Mouse (Mus musculus) left cerebral cortex, adult 9 months (tissue): ENCODE measurements around the gene Brms1l.

ENCODE experiments used
- DNase-seq, 2 experiments: peaks; one replicate each; pipeline ENCODE4 v3.0.0; 2022; ENCODE audit warnings: low spot score in 2 of 2

The Brms1l gene

DNA sequence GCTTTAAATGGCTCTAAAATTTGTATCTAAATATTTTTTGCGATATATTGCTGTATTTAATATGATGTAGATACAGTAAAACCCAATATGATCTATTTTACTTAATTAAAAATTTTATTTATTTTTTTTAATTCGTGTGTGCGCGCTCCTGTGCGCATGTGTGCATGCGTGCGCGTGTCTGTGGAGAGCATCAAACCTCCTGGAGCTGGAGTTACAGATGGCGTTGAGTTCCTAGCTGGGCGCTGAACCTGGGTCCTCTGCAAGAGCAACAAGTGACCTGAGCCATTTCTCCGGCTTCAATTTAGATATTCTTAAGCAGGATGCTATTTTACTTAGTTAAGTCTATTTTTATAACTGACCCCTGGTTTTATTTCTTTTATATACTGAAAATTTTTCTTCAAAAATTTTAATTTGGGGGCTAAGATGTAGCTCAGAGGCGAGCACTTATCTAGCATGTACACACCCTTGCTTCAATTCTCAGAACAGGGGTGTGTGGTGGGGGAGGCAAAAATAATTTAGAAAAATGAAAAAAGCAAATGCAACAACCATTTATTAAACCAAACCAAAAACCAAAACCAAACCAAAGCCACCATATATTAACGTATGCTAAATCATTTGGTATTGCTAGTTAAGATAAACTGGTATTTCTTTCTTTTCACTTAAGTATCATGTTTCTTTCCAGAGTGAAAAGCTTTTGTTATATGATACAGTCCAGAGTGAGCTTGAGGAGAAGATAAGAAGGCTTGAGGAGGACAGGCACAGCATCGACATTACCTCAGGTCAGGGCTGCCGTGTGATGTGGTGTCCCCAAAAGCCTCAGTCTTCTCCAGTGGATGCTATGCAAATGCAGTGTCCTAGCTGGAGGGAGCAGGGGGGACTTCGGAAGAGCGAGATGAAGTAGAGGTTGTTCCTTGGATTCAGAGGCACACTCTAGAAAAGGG lies 23.6 kb downstream of the Brms1l start:
- no peak for DNase-seq

DNA sequence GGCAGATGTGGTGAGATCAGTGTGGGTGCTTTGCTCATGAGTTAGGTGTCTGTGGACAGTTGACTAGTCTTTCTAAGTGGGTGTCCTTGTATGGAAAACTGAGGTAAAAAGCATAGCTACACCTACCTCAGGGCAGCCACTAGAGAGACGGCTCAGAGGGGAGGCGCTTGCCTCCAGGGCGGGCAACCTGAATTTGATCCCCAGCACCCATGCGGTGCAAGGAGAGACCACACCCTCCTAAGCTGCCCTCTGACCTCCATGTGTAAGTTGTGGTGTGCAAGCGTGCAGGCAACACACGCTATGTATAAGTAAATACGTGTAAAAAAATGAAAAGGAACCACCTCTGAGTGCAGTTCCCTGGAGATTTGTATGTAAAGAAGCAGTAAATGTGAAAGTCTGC lies 24.5 kb downstream of the Brms1l start:
- no peak for DNase-seq

DNA sequence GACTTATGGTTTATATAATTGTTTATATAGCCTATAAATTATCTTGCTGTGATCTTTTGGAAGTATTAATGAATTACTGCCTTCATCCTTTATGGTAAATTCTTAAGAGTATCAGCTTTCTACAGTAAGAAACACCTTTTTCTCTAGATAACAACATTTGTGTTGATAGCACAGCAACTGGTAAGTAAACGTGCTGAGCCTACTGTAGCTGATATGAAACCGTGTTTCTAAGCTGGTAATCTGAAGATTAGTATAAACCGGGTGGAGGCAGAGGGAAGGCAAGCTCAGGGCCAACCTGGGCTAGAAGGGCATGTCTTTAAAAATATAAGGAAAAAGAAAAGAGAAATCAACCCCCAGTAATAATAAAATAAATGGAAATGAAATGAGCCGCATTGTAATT lies 31.6 kb downstream of the Brms1l start:
- DNase-seq: no peak

DNA sequence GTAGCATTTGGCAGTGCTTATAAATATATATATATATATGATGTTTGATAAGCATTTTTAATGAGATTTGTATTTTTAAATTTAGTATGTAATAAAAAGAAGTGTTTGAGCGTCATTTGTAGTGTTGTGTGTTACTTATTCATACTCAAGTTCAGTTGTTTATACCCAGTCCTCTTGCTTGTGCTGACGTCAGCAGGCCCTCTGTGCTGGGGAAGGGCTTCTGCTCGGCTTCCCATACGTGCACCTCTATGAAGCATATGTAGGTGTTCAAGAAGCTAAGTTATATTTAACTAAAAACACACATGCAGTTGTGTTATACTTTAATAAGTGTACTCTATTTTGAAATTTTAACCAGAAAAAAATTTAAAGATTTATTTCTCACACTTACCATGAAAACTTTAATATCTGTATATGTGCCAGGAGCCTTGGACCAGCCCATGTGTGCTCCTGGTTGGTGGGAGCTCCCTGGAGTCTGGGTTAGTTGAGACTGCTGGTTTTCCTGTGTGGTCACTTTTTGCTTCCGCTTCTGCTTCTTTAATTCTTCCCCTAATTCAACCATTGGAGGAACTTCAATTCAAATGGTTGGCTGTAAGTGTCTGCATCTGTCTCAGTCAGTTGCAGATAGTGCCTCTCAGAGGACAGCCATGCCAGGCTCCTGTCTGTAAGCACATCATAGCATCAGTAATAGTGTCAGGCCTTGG lies 33.6 kb downstream of the Brms1l start:
- no peak for DNase-seq

DNA sequence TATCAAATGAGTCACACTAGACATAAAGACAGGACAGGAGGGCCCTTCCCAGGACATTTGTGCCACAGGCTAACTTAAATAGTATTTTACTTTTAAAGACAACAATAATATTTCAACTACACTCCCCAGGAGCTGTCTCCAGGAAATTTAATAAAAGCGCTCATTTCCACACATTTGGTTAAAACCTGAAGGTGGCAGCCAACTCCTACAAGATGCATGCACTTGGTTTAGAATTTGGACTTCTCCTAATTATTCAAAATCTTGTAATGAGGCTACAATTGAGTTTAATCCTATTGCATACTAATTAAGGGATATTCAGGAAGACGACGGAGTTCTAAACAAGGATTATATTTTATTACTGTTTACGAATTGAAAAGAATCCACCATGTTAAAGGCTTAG lies 49.3 kb downstream of the Brms1l start:
- DNase-seq: no peak

DNA sequence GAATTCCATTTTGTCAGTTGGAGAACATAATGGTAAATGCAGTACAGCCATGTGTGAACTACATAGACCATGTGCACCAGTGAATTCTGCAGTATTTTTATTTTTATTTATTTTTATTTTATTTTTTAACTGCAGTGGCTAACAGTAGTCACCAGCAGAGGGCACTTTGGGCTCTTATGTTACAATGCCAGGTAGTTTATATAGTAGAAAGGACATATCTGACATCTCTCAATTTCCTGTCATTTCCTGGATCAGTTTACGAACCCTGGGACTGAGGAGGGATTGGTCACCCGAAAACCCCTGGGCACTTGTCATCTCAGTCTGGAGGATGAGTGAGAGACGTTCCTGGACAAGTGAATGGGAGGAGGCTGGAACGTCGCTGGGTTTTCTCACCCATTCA lies 52.4 kb downstream of the Brms1l start:
- peak in 1 of 2 experiments; percentile 32 for DNase-seq

DNA sequence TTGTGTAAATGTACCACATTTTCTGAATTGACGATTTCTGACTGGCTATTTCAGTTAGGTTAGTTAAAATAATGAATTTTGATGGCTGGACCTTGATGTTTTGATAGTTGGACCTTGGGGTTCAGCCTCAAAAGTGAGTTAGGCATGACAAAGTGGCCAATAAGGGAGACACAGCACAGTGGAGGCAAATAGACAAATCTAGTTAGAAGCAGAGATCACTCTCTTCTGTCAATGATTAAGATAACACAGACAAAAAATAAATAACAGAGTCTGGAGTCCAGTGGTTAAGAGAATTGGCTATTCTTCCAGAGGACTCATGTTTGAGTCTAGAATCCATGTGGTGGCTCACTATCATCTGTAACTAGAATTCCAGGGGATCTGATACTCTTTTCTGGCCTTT lies 68.7 kb downstream of the Brms1l start:
- no peak for DNase-seq

DNA sequence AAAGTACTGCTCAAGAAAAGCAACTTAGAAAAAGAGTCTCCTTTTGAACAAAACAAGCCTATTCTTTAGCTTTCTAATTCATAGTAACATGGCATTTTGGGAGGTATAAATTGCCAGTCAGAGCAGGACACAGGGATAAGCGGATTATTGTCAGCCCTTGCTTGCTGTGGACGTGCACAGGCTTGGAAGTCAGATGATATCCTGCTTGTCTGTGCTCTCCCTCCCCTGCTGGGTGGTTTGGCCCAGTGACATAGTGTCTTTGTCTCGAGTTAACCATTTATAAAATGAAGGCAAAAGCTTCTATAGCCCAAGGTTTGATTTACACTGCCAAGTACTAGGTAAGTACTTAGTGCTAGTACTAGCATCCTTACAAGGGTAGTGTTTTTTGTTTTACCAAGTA lies 76.0 kb downstream of the Brms1l start:
- DNase-seq: no peak

DNA sequence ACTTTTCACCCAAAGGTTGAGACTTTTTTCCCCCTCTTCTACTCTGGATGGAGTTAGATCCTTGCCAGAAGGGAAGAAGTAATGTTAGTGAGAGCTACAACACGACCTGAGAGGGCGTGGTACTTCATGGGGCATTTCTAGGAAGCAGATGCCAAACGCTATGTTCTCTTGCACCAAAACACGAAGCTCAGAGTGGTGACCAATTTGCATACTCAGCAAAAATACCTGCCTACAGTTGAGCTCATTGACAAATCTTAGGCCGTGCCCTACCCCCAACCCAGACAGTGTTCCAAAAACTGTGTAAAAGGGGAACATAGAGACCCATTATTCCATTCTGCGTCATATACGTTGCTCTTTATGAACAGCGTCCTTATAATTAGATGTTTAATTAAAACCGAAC lies 77.1 kb downstream of the Brms1l start:
- DNase-seq: no peak

DNA sequence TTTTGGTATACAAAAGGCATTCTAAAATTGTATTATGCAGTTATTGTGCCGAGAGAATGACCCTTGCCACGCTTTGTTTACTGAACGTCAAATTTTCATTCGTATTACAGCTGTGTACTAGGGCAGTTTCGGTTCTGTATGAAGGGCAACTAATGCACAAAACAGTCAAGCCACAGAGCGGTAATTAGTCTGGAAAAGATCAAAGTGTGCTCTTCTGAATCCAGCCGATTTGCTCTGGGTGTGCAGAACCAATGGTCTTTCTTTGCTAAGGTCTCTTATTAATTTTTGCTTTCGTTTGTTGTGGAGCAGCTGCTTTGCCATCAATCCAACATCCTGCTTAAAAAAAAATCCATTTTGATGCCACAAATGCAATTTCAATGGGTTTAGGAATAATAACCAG lies 80.1 kb downstream of the Brms1l start:
- DNase-seq: no peak

DNA sequence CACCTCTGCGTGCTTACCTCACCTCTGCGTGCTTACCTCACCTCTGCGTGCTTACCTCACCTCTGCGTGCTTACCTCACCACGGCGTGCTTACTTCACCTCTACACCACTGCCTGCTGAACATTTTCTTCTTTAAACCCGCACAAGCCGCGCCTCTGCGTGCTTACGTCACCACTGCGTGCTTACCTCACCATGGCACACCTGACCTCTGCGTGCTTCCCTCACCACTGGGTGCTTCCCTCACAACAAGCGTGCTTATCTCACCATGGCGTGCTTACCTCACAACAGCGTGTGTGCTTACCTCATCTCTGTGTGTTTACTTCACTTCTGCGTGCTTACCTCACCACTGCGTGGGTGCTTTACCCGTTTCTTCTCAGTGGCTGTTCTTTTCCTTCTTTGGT lies 80.9 kb downstream of the Brms1l start:
- no peak for DNase-seq
